Mouse (Mus musculus) Patski (cell line): Measurements from ENCODE around the gene Galnt12. TPM values are rescaled to one million over a fixed set of nuclear protein-coding genes. Genes with fewer than 3 reads are reported as not detected.

Experiments used
- ATAC-seq: fragments of 100-300 bp; one replicate; pipeline ENCODE4 v1.8.0; 2021
- CTCF ChIA-PET: fragments of 350-600 bp; sonication (Branson Sonifier 250); formaldehyde crosslinking; loops from one replicate; lab custom pipeline; 2022; ENCODE audit warnings: inconsistent platforms; lab: Charles Lee
- POLR2A ChIA-PET: fragments of 350-600 bp; sonication (Branson Sonifier 250); formaldehyde crosslinking; loops from one replicate; lab custom pipeline; 2022; ENCODE audit warnings: antibody characterized with exemption, inconsistent platforms; lab: Charles Lee
- DNase-seq: peaks from one replicate; pipeline ENCODE4 v3.0.0-alpha.2; 2011; ENCODE audit warnings: low read depth, low spot score
- H3K27me3 ChIP-seq: fragments of 371-371 bp; one replicate; pipeline ENCODE4 v1.5.1; 2021
- CTCF ChIP-seq: fragments of 100-300 bp; IDR thresholded peaks from one replicate; pipeline ENCODE4 v1.5.1; 2021
- in situ Hi-C: fragments of 300-500 bp; cut with MboI; formaldehyde crosslinking; loops from 3 replicates; pipeline ENCODE4 v1.11.1; 2018; ENCODE audit warnings: low pct_unique_long_range_greater_than_20kb, mixed read lengths
- polyA plus RNA-seq: library from polyadenylated mRNA; unstranded; gene quantifications from one replicate; pipeline ENCODE4 v1.2.3, GENCODE M21; 2021

Galnt12 gene
- polyA plus RNA-seq, 1 experiment from 2014 or later = 5.2 TPM

DNA sequence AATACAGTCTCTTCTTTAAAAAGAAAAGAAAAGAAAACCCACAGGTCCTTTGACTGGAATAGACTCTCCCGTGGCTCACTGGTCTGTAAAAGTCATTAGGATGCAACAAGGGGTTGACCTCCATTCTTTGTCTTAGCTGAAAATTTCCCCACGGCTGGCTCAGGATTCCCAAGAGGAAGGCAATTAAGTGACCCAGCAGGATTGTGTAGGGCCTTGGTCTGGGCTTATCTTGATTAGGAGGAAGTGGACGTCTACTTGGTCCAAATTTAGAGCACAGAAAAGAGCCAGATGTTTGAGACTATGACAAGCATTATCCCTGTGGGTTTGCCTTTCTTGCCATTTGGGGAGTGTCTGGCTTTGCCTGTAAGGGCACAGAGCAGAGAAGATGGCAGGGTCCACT is 58.3 kb downstream of the Galnt12 start:
- POLR2A ChIA-PET = no interaction called here
- no peak for DNase-seq
- in situ Hi-C loops = loop anchor here (5.0 kb wide), 1 partner anchor 77 kb away; no protein-coding TSS in a partner anchor

DNA sequence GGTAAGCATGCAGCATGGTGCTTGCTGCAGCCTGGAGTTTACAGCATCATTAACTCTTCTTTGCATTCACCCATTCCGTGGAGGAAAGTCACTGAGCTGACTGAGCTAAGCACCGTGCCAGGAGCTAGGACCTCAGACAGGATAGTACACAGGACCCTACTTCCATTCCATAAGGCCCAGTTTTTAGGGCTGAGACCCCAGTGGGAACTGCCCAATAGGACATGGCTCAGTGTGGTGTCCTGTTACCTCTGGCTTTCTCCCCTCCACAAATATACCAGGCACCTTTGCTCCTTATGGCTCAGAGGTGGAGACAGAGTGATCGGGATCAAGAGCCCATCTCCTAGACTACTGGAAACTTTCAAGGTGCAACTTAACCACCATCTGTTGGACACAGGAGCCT is 59.1 kb downstream of the Galnt12 start:
- in situ Hi-C loops = loop anchor here (5.0 kb wide), 1 partner anchor 76 kb away; no protein-coding TSS in a partner anchor
- ATAC-seq (no peak), DNase-seq (no peak)
- ChIA-PET POLR2A (interaction anchor here (1.0 kb wide), 1 partner anchor 12 kb away, joined by 3 read pairs; no protein-coding TSS in a partner anchor), CTCF (no interaction called here)
- no peak for TF ChIP-seq CTCF
- no peaks in the 10 kb centered on the region for H3K27me3 ChIP-seq

More for the DNA sequence above, 58.3 kb downstream of the Galnt12 start:
- ATAC-seq = no peak
- no peaks in the 10 kb centered on the region for H3K27me3 ChIP-seq
- CTCF ChIA-PET = no interaction called here
- TF ChIP-seq CTCF = no peak

DNA sequence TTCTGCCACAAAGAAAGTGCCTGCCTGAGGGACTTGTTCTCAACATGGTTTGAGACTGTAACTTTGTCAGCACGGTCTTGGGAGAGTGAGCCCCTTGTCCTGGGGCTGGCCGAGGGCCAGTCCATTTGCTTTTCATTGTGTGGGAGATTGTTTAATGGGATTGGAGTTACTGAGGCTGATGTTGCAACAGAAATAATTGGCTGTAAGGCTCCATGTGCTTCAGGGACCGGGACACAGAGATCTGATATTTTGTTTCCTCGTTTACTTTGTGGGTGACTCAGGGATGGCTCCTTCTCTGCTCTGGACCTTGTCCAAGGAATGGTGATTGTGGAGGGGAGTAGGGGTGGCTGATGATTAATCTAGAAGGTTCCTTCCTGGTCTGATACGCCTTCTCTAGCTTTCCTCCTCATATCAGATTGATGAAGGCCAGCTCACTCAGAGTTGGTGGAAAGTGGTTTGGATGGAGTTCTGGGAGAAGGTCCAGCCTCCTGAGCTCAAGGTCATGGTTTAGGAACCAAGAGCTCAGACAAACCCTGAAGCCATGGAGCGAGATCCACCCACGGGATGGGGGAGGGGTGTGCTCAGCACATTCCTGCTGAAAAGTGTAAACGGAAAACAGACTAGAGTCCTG is 60.0 kb downstream of the Galnt12 start:
- ChIA-PET POLR2A (interaction anchor here (0.7 to 1.0 kb wide), 2 partner anchors 11 to 96 kb away, joined by 3 to 5 read pairs; no protein-coding TSS in a partner anchor), CTCF (no interaction called here)
- ATAC-seq = peak; percentile 83
- in situ Hi-C loops = loop anchor here (5.0 kb wide), 1 partner anchor 76 kb away; no protein-coding TSS in a partner anchor
- no peaks in the 10 kb centered on the region for H3K27me3 ChIP-seq
- TF ChIP-seq CTCF = no peak
- DNase-seq = peak; percentile 82

- TF ChIP-seq CTCF = no peak
- POLR2A ChIA-PET = interaction anchor here (0.6 kb wide), 1 partner anchor 131 kb away, joined by 4 read pairs; no protein-coding TSS in a partner anchor
- CTCF ChIA-PET = interaction anchor here (0.6 kb wide), 1 partner anchor 523 kb away, joined by 3 read pairs; no protein-coding TSS in a partner anchor
- ATAC-seq (no peak), DNase-seq (no peak)
- in situ Hi-C loops = no loop called here
- no peaks in the 10 kb centered on the region for H3K27me3 ChIP-seq
Observed at GRCm38 (mm10) chr4:47161103-47161755, 69.5 kb downstream of the Galnt12 start.

DNA sequence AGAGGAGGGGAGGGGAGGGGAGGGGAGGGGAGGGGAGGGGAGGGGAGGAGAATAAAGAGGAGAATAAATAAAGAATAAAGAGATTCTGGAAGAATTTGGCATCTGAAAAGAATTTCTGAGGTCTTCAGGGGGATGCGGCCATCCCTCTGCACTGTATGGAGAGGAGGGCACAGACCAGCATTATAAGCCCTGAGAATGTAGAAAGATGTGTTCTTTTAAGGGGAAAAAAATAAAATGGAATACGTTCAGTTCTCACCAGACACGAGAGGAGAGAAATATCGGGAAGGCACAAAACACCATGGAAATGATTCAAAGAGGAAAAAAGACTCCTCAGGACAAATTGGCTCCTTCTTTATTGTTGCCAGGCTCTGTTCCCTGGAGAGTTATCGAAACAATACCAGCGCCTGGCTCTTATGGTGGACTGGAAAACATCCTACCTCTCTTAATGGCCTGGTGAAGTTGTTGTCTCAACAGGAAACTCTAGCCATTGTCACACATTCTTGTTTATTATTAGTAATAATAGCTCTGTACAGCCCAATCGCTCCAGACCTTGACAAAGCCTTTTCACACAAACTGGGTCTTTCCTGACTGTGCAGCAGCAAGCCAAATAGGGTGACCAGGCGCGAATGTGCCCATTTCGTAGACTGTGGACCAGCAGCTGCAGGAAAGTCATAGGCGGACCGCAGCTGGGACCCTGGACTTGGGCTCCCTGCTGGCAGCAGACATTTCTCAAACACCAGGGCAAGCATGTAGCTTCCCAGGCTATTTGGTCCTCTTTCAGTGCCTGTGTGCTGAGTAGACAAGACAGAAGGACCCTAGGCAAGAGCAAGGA is 70.3 kb downstream of the Galnt12 start:
- no peaks in the 10 kb centered on the region for H3K27me3 ChIP-seq
- CTCF ChIA-PET = no interaction called here
- TF ChIP-seq CTCF = no peak
- POLR2A ChIA-PET = interaction anchor here (1.5 kb wide), 1 partner anchor 11 kb away, joined by 3 read pairs; no protein-coding TSS in a partner anchor
- ATAC-seq = no peak
- no peak for DNase-seq
- in situ Hi-C loops = no loop called here

- no peaks in the 10 kb centered on the region for H3K27me3 ChIP-seq
- TF ChIP-seq CTCF = no peak
- in situ Hi-C loops = no loop called here
- no peak for DNase-seq
- CTCF ChIA-PET = no interaction called here
- POLR2A ChIA-PET = no interaction called here
- no peak for ATAC-seq
Observed at GRCm38 (mm10) chr4:47172314-47172713, 80.6 kb downstream of the Galnt12 start.

Other genes starting within 250 kb of the Galnt12 start
- gene Gabbr2, start 100.0 kb upstream of the Galnt12 start, polyA plus RNA-seq = not detected
- gene Anks6, start 34.5 kb upstream of the Galnt12 start, polyA plus RNA-seq = 9.4 TPM
- gene Col15a1, start 116.3 kb downstream of the Galnt12 start, polyA plus RNA-seq = 0.09 TPM